Mouse (Mus musculus) myocyte (in vitro differentiated cells): ENCODE data around the gene Gm21987.

Source experiments
- MAX ChIP-seq: IDR thresholded peaks from one replicate; pipeline ENCODE4 v1.6.1; 2011; ENCODE audit warnings: low read depth, mild to moderate bottlenecking, control low read depth
- POLR2A ChIP-seq: IDR thresholded peaks from one replicate; pipeline ENCODE4 v1.6.1; 2011; ENCODE audit warnings: low read depth, mild to moderate bottlenecking, control low read depth, moderate library complexity; ENCODE audit not compliant: insufficient read length
- POLR2AphosphoS2 ChIP-seq: IDR thresholded peaks from one replicate; pipeline ENCODE4 v1.6.1; 2011; ENCODE audit warnings: low read depth, control low read depth; ENCODE audit not compliant: insufficient read length
- TCF3 ChIP-seq: IDR thresholded peaks from one replicate; pipeline ENCODE4 v1.6.1; 2011; ENCODE audit warnings: low read depth, control low read depth; ENCODE audit not compliant: insufficient read length

DNA sequence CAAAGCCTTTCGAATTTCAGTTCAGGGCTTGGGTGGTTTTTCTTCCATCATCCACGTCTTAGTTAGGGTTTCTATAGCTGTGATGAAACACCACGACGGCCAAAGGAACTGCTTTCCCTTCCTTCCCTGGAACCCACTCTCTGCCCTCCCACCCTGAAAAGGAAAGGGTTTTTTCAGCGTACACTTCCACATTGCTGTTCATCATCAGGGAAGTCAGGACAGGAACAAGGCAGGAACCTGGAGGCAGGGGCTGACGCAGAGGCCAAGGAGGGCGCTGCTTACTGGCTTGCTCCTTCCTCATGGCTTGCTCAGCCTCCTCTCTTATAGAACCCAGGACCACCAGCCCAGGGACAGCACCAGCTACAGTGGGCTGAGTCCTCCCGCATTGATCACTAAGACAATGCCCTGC, 30.0 kb downstream of the Gm21987 start:
- no peak for TF ChIP-seq POLR2A
- no peak for TF ChIP-seq TCF3
- TF ChIP-seq POLR2AphosphoS2: no peak
- TF ChIP-seq MAX: no peak
